Mouse (Mus musculus) cerebellum, adult 9-10 months (tissue): ENCODE measurements at regions not wholly inside any gene's neighbourhood (a gene's known extent, or its start where the extent isn't known, plus 50 kb on each side); places are given as distances from the start of the nearest gene placed in this dataset.
A peak's percentile ranks its signal among the peaks of the same experiment; 100 is the strongest.

Experiments
- DNase-seq: peaks from one replicate; pipeline ENCODE4 v3.0.0; 2022

- peak; percentile 33 for DNase-seq
Measured at GRCm38 (mm10) chr10:111419375-111420194, 53.4 kb upstream of the Nap1l1 start.

GRCm38 (mm10) chr10:111420195-111420838 lies 52.7 kb upstream of the Nap1l1 start:
- no peak for DNase-seq

DNA sequence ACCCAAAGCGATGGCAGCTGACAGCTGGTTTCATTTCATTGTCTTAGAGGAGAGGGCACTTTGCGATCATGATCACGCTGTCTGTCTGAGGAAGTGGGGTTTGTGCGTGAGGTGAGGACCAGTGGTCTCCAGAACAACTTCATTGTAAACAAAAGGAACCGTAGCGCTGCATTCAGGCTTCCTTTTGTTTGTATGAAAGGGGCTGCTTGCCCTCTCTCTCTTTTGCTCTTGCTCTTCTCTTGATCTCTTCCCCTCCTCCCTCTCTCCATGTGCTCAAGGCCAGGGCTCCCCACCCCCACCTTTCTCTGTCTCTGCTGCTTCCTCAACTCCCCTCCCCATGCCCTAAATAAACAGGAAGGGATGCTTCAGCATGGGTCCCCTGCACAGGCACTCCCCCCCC lies 51.0 kb upstream of the Nap1l1 start:
- DNase-seq, result no peak

DNA sequence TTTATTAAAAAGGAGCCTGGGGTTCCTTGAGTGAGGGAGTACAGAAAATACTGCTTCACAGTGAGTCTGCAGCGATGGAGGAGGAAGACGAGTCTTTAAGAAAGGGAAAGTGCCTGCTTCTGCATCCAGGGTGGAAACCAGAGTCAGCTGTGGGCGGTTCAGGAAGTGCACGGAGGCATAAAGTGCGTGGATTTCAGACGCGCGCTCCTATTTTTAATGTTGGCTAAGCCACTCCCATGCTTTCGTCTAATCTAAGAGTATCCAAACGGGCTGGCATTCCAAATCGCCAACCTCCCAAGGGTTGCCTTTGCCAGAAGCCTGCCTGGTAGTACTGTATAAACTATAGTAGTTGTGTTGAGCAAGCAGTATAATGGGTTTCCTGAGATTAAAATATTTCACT lies 50.4 kb upstream of the Nap1l1 start:
- DNase-seq, result no peak
